Mouse (Mus musculus): ENCODE measurements around the gene Gpr119. TPM values are rescaled to one million over a fixed set of nuclear protein-coding genes. Genes with fewer than 3 reads are reported as not detected.

The Gpr119 gene
- not detected in 2 replicates for polyA plus RNA-seq (2015; fragmentation: Nextera tagmentation; extraction: Ambion mirVana)

GRCm38 (mm10) chrX:48674171-48674570 lies at the start of gene Gpr119:
TSS of gene Gpr119 (minus strand) at chrX:48674478.
- H3K4me1 ChIP-seq (ENCODE audit: control insufficient read depth, insufficient read depth, low read length) = no peaks in the 10 kb centered on the region
- H3K9ac ChIP-seq (ENCODE audit: low read depth, low read length) = no peak within 1 kb of the TSS
- H3K9me3 ChIP-seq (replicated peaks; ENCODE audit: control insufficient read depth, low read length, poor library complexity, severe bottlenecking) = no peaks in the 10 kb centered on the region
- no peak within 1 kb of the TSS for H3K4me2 ChIP-seq (ENCODE audit: low read length)
- no peak within 1 kb of the TSS for H3K4me3 ChIP-seq (ENCODE audit: low read depth, low read length)
- no peaks in the 10 kb centered on the region for H3K27me3 ChIP-seq (ENCODE audit: control insufficient read depth, insufficient read depth, low read depth, low read length)
- H3K36me3 ChIP-seq (ENCODE audit: control insufficient read depth, insufficient read depth, low read length) = no peaks in the 10 kb centered on the region
- 43% methylated on average over 4 of the region's 4 CpGs for WGBS
- H3K27ac ChIP-seq (ENCODE audit: low read length) = no peak within 1 kb of the TSS
- no peak; the same call in 1 of the 2 replicates for ATAC-seq

- Histone ChIP-seq H3K4me2 (ENCODE audit: low read length) (no peak overlapping the region), H3K27ac (ENCODE audit: low read length) (no peak overlapping the region), H3K36me3 (ENCODE audit: control insufficient read depth, insufficient read depth, low read length) (no peaks in the 10 kb centered on the region), H3K27me3 (ENCODE audit: control insufficient read depth, insufficient read depth, low read depth, low read length) (no peaks in the 10 kb centered on the region), H3K9ac (ENCODE audit: low read depth, low read length) (no peak overlapping the region), H3K4me3 (ENCODE audit: low read depth, low read length) (no peak overlapping the region), H3K4me1 (ENCODE audit: control insufficient read depth, insufficient read depth, low read length) (no peaks in the 10 kb centered on the region), H3K9me3 (replicated peaks; ENCODE audit: control insufficient read depth, low read length, poor library complexity, severe bottlenecking) (no peaks in the 10 kb centered on the region)
- no peak for ATAC-seq
- 89% methylated on average over 8 of the region's 8 CpGs for WGBS
Observed at GRCm38 (mm10) chrX:48712846-48713245, 38.6 kb upstream of the Gpr119 start.

GRCm38 (mm10) chrX:48709701-48710100 lies 35.4 kb upstream of the Gpr119 start:
- Histone ChIP-seq H3K4me3 (ENCODE audit: low read depth, low read length) (no peak overlapping the region), H3K27me3 (ENCODE audit: control insufficient read depth, insufficient read depth, low read depth, low read length) (no peaks in the 10 kb centered on the region), H3K4me1 (ENCODE audit: control insufficient read depth, insufficient read depth, low read length) (no peaks in the 10 kb centered on the region), H3K9me3 (replicated peaks; ENCODE audit: control insufficient read depth, low read length, poor library complexity, severe bottlenecking) (no peaks in the 10 kb centered on the region), H3K4me2 (ENCODE audit: low read length) (no peak overlapping the region), H3K36me3 (ENCODE audit: control insufficient read depth, insufficient read depth, low read length) (no peaks in the 10 kb centered on the region), H3K9ac (ENCODE audit: low read depth, low read length) (no peak overlapping the region), H3K27ac (ENCODE audit: low read length) (no peak overlapping the region)
- WGBS = 90% methylated on average over 10 of the region's 10 CpGs
- ATAC-seq = no peak

GRCm38 (mm10) chrX:48694864-48695371 lies 20.6 kb upstream of the Gpr119 start, which contains the start of gene Rbmx2:
TSS of gene Rbmx2 (plus strand) at chrX:48695004.
- Histone ChIP-seq H3K27ac (ENCODE audit: low read length) (peak within 1 kb of the TSS; percentile 23; the same call in 1 of the 2 replicates), H3K4me1 (ENCODE audit: control insufficient read depth, insufficient read depth, low read length) (peaks cover 9% of the 10 kb centered on the region), H3K27me3 (ENCODE audit: control insufficient read depth, insufficient read depth, low read depth, low read length) (no peaks in the 10 kb centered on the region), H3K9ac (ENCODE audit: low read depth, low read length) (peak within 1 kb of the TSS; percentile 55; the same call in 1 of the 2 replicates), H3K4me2 (ENCODE audit: low read length) (peak within 1 kb of the TSS; percentile 64), H3K36me3 (ENCODE audit: control insufficient read depth, insufficient read depth, low read length) (no peaks in the 10 kb centered on the region), H3K9me3 (replicated peaks; ENCODE audit: control insufficient read depth, low read length, poor library complexity, severe bottlenecking) (no peaks in the 10 kb centered on the region), H3K4me3 (ENCODE audit: low read depth, low read length) (peak within 1 kb of the TSS; percentile 62)
- 11% methylated on average over 42 of the region's 42 CpGs for WGBS
- ATAC-seq = peak; percentile 99

GRCm38 (mm10) chrX:48694460-48694859 lies 20.2 kb upstream of the Gpr119 start:
- Histone ChIP-seq H3K4me2 (ENCODE audit: low read length) (peak overlapping the region; percentile 64), H3K27ac (ENCODE audit: low read length) (peak overlapping the region; percentile 23; the same call in 1 of the 2 replicates), H3K4me3 (ENCODE audit: low read depth, low read length) (peak overlapping the region; percentile 62), H3K9ac (ENCODE audit: low read depth, low read length) (peak overlapping the region; percentile 20; the same call in 1 of the 2 replicates), H3K27me3 (ENCODE audit: control insufficient read depth, insufficient read depth, low read depth, low read length) (no peaks in the 10 kb centered on the region), H3K4me1 (ENCODE audit: control insufficient read depth, insufficient read depth, low read length) (peaks cover 9% of the 10 kb centered on the region), H3K9me3 (replicated peaks; ENCODE audit: control insufficient read depth, low read length, poor library complexity, severe bottlenecking) (no peaks in the 10 kb centered on the region), H3K36me3 (ENCODE audit: control insufficient read depth, insufficient read depth, low read length) (no peaks in the 10 kb centered on the region)
- peak; percentile 90 for ATAC-seq
- WGBS = 14% methylated on average over 6 of the region's 6 CpGs

- ATAC-seq = no peak
- Histone ChIP-seq H3K4me1 (ENCODE audit: control insufficient read depth, insufficient read depth, low read length) (no peaks in the 10 kb centered on the region), H3K27ac (ENCODE audit: low read length) (no peak overlapping the region), H3K4me3 (ENCODE audit: low read depth, low read length) (no peak overlapping the region), H3K27me3 (ENCODE audit: control insufficient read depth, insufficient read depth, low read depth, low read length) (no peaks in the 10 kb centered on the region), H3K9me3 (replicated peaks; ENCODE audit: control insufficient read depth, low read length, poor library complexity, severe bottlenecking) (no peaks in the 10 kb centered on the region), H3K4me2 (ENCODE audit: low read length) (no peak overlapping the region), H3K9ac (ENCODE audit: low read depth, low read length) (no peak overlapping the region), H3K36me3 (ENCODE audit: control insufficient read depth, insufficient read depth, low read length) (no peaks in the 10 kb centered on the region)
- 74% methylated on average over 5 of the region's 5 CpGs for WGBS
Observed at GRCm38 (mm10) chrX:48683857-48684256, 9.6 kb upstream of the Gpr119 start.

GRCm38 (mm10) chrX:48683451-48683850 lies 9.2 kb upstream of the Gpr119 start:
- ATAC-seq = no peak
- Histone ChIP-seq H3K27ac (ENCODE audit: low read length) (no peak overlapping the region), H3K4me3 (ENCODE audit: low read depth, low read length) (no peak overlapping the region), H3K27me3 (ENCODE audit: control insufficient read depth, insufficient read depth, low read depth, low read length) (no peaks in the 10 kb centered on the region), H3K4me2 (ENCODE audit: low read length) (no peak overlapping the region), H3K36me3 (ENCODE audit: control insufficient read depth, insufficient read depth, low read length) (no peaks in the 10 kb centered on the region), H3K9ac (ENCODE audit: low read depth, low read length) (no peak overlapping the region), H3K9me3 (replicated peaks; ENCODE audit: control insufficient read depth, low read length, poor library complexity, severe bottlenecking) (no peaks in the 10 kb centered on the region), H3K4me1 (ENCODE audit: control insufficient read depth, insufficient read depth, low read length) (no peaks in the 10 kb centered on the region)
- WGBS = 20% methylated on average over 3 of the region's 3 CpGs

- Histone ChIP-seq H3K27me3 (ENCODE audit: control insufficient read depth, insufficient read depth, low read depth, low read length) (no peaks in the 10 kb centered on the region), H3K9ac (ENCODE audit: low read depth, low read length) (no peak overlapping the region), H3K4me1 (ENCODE audit: control insufficient read depth, insufficient read depth, low read length) (no peaks in the 10 kb centered on the region), H3K27ac (ENCODE audit: low read length) (no peak overlapping the region), H3K4me2 (ENCODE audit: low read length) (no peak overlapping the region), H3K36me3 (ENCODE audit: control insufficient read depth, insufficient read depth, low read length) (no peaks in the 10 kb centered on the region), H3K9me3 (replicated peaks; ENCODE audit: control insufficient read depth, low read length, poor library complexity, severe bottlenecking) (no peaks in the 10 kb centered on the region), H3K4me3 (ENCODE audit: low read depth, low read length) (no peak overlapping the region)
- 66% methylated on average over 3 of the region's 3 CpGs for WGBS
- no peak for ATAC-seq
Observed at GRCm38 (mm10) chrX:48671714-48672113, 2.6 kb downstream of the Gpr119 start.

GRCm38 (mm10) chrX:48669588-48669987 lies 4.7 kb downstream of the Gpr119 start:
- Histone ChIP-seq H3K27me3 (ENCODE audit: control insufficient read depth, insufficient read depth, low read depth, low read length) (no peaks in the 10 kb centered on the region), H3K4me2 (ENCODE audit: low read length) (no peak overlapping the region), H3K4me1 (ENCODE audit: control insufficient read depth, insufficient read depth, low read length) (no peaks in the 10 kb centered on the region), H3K36me3 (ENCODE audit: control insufficient read depth, insufficient read depth, low read length) (no peaks in the 10 kb centered on the region), H3K9ac (ENCODE audit: low read depth, low read length) (no peak overlapping the region), H3K27ac (ENCODE audit: low read length) (no peak overlapping the region), H3K9me3 (replicated peaks; ENCODE audit: control insufficient read depth, low read length, poor library complexity, severe bottlenecking) (no peaks in the 10 kb centered on the region), H3K4me3 (ENCODE audit: low read depth, low read length) (no peak overlapping the region)
- WGBS = 74% methylated on average over 3 of the region's 3 CpGs
- ATAC-seq = no peak
